Comparison of ENCODE assay signal across 18 mouse cellular contexts in the genomic region with DNA sequence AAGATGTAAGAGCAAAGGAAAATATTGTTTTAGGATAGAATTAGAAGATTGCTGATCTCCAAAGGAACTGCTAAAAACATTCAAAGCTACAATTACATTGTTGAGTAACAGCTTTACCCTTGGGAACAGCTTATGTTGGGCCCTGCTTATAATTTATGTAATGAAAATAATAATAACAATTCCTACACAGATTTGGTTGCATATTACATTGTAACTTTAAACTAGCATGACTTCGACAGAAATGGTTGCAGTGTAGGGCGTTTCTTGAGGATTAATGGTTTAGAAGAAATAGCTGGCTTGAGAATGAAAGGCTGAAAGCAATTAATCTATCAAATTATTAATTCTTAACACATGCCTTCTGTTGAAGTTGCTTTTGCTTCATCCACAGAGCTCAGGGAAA.
DNase-seq lines count a peak whose midpoint lies in the region; ATAC-seq and TF ChIP-seq lines count a peak whose summit lies in the region.
"Had no signal": no experiment of that assay in that cellular context is flagged by ENCODE, and none has a peak within 500 bp of the region (broad histone marks: within the 10 kb centered on the region; RNA-seq: fewer than 3 reads in every experiment).

No protein-coding gene starts in this region.

- H3K9ac ChIP-seq in hindbrain, embryonic 11.5 days (ENCODE audit: low read depth, low read length): no peak overlapping the region
- H3K9ac ChIP-seq in hindbrain, postnatal 0 days (replicated peaks; ENCODE audit: low read length): no peak overlapping the region
- H3K9ac ChIP-seq in lung, embryonic 14.5 days: no peak overlapping the region
- no peak overlapping the region for H3K9ac ChIP-seq in forebrain, embryonic 16.5 days (replicated peaks; ENCODE audit: low read depth, low read length)
- no peak overlapping the region for H3K9ac ChIP-seq in hindbrain, embryonic 16.5 days (ENCODE audit: low read depth, low read length)
- H3K9ac ChIP-seq: liver, embryonic 14.5 days had no signal

- no peaks in the 10 kb centered on the region for H3K27me3 ChIP-seq in hindbrain, embryonic 11.5 days (ENCODE audit: control insufficient read depth, insufficient read depth, low read length)
- no peaks in the 10 kb centered on the region for H3K27me3 ChIP-seq in hindbrain, postnatal 0 days (ENCODE audit: insufficient read depth, low read length)
- no peaks in the 10 kb centered on the region for H3K27me3 ChIP-seq in lung, embryonic 14.5 days (ENCODE audit: insufficient read depth, low read length)
- no peaks in the 10 kb centered on the region for H3K27me3 ChIP-seq in forebrain, embryonic 16.5 days (replicated peaks; ENCODE audit: control insufficient read depth, insufficient read depth, low read length)
- no peaks in the 10 kb centered on the region for H3K27me3 ChIP-seq in hindbrain, embryonic 16.5 days (replicated peaks; ENCODE audit: control insufficient read depth, insufficient read depth, low read length)

- no peak for DNase-seq in hindbrain, embryonic 11.5 days (ENCODE audit: low spot score)
- DNase-seq in hindbrain, postnatal 0 days (ENCODE audit: low spot score): no peak
- DNase-seq in lung, embryonic 14.5 days: no peak
- no peak for DNase-seq in lung, postnatal 25 days (ENCODE audit: low spot score)
- DNase-seq in adrenal gland, postnatal 25 days: no peak
- no peak for DNase-seq in ovary, adult 18-20 months (ENCODE audit: low spot score)
- DNase-seq: adrenal gland, postnatal 36 days; B cell, adult 2 months; cerebellum, adult 18-20 months; cerebellum, postnatal 36 days; gastrocnemius, adult 2 months; kidney, adult 18-20 months; right cerebral cortex, postnatal 4 days; thymus, postnatal 14 days had no signal

- no peaks in the 10 kb centered on the region for H3K9me3 ChIP-seq in hindbrain, embryonic 11.5 days (ENCODE audit: control insufficient read depth, low read length)
- H3K9me3 ChIP-seq in hindbrain, postnatal 0 days (ENCODE audit: low read length): no peaks in the 10 kb centered on the region
- no peaks in the 10 kb centered on the region for H3K9me3 ChIP-seq in lung, embryonic 14.5 days (ENCODE audit: low read depth, low read length)
- H3K9me3 ChIP-seq in forebrain, embryonic 16.5 days (ENCODE audit: control insufficient read depth, low read length): no peaks in the 10 kb centered on the region
- no peaks in the 10 kb centered on the region for H3K9me3 ChIP-seq in hindbrain, embryonic 16.5 days (ENCODE audit: control insufficient read depth, low read length)
- H3K9me3 ChIP-seq: heart, embryonic 10.5 days had no signal

- 0 out of 2 replicates have a peak overlapping the region, but pooled peaks have one; percentile 9 for H3K27ac ChIP-seq in hindbrain, embryonic 11.5 days (ENCODE audit: low read depth, low read length)
- no peak overlapping the region for H3K27ac ChIP-seq in hindbrain, postnatal 0 days
- peak overlapping the region; percentile 46; the same call in 1 of the 2 replicates for H3K27ac ChIP-seq in lung, embryonic 14.5 days (ENCODE audit: low read depth)
- peak overlapping the region; percentile 67; the same call in 1 of the 2 replicates for H3K27ac ChIP-seq in forebrain, embryonic 16.5 days (ENCODE audit: low read length)
- H3K27ac ChIP-seq in hindbrain, embryonic 16.5 days (ENCODE audit: low read depth, low read length): no peak overlapping the region
- H3K27ac ChIP-seq: gastrocnemius, adult 2 months; heart, embryonic 10.5 days; liver, embryonic 14.5 days had no signal

- ATAC-seq in hindbrain, embryonic 11.5 days (ENCODE audit: low FRiP score): peak; percentile 36; the same call in 1 of the 2 replicates
- ATAC-seq in hindbrain, postnatal 0 days: no peak
- ATAC-seq in lung, embryonic 14.5 days (ENCODE audit: insufficient read depth): no peak
- no peak for ATAC-seq in forebrain, embryonic 16.5 days
- ATAC-seq in hindbrain, embryonic 16.5 days: 0 out of 2 replicates have a peak, but pooled peaks have one; percentile 6

- H3K36me3 ChIP-seq in hindbrain, embryonic 11.5 days (ENCODE audit: control insufficient read depth, insufficient read depth, low read length): no peaks in the 10 kb centered on the region
- H3K36me3 ChIP-seq in hindbrain, postnatal 0 days (ENCODE audit: insufficient read depth, low read length): no peaks in the 10 kb centered on the region
- no peaks in the 10 kb centered on the region for H3K36me3 ChIP-seq in lung, embryonic 14.5 days (ENCODE audit: insufficient read depth)
- H3K36me3 ChIP-seq in forebrain, embryonic 16.5 days (ENCODE audit: control insufficient read depth, insufficient read depth): no peaks in the 10 kb centered on the region
- H3K36me3 ChIP-seq in hindbrain, embryonic 16.5 days (ENCODE audit: control insufficient read depth, insufficient read depth, low read length): no peaks in the 10 kb centered on the region
- H3K36me3 ChIP-seq: heart, embryonic 10.5 days had no signal

- WGBS in hindbrain, embryonic 11.5 days: 74% methylated on average over 2 of the region's 2 CpGs
- 31% methylated on average over 2 of the region's 2 CpGs for WGBS in hindbrain, postnatal 0 days
- WGBS in lung, embryonic 14.5 days: 46% methylated on average over 2 of the region's 2 CpGs
- 10% methylated on average over 2 of the region's 2 CpGs for WGBS in forebrain, embryonic 16.5 days
- 40% methylated on average over 2 of the region's 2 CpGs for WGBS in hindbrain, embryonic 16.5 days

- no peak overlapping the region for H3K4me2 ChIP-seq in hindbrain, embryonic 11.5 days (replicated peaks; ENCODE audit: low read depth, low read length)
- no peak overlapping the region for H3K4me2 ChIP-seq in hindbrain, postnatal 0 days (ENCODE audit: low read depth, low read length)
- no peak overlapping the region for H3K4me2 ChIP-seq in lung, embryonic 14.5 days
- peak overlapping the region; percentile 22 for H3K4me2 ChIP-seq in forebrain, embryonic 16.5 days (ENCODE audit: low read length)
- no peak overlapping the region for H3K4me2 ChIP-seq in hindbrain, embryonic 16.5 days (ENCODE audit: low read length)

- no peak overlapping the region for H3K4me3 ChIP-seq in hindbrain, embryonic 11.5 days (ENCODE audit: low read depth, low read length)
- no peak overlapping the region for H3K4me3 ChIP-seq in hindbrain, postnatal 0 days (ENCODE audit: low read length)
- H3K4me3 ChIP-seq in lung, embryonic 14.5 days (ENCODE audit: low read depth, low read length): no peak overlapping the region
- H3K4me3 ChIP-seq in forebrain, embryonic 16.5 days (replicated peaks; ENCODE audit: low read length): no peak overlapping the region
- H3K4me3 ChIP-seq in hindbrain, embryonic 16.5 days (ENCODE audit: low read length): no peak overlapping the region
- H3K4me3 ChIP-seq: gastrocnemius, adult 2 months; heart, embryonic 10.5 days had no signal

- no peaks in the 10 kb centered on the region for H3K4me1 ChIP-seq in hindbrain, embryonic 11.5 days (replicated peaks; ENCODE audit: control insufficient read depth, insufficient read depth, low read length)
- no peaks in the 10 kb centered on the region for H3K4me1 ChIP-seq in hindbrain, postnatal 0 days (ENCODE audit: insufficient read depth, low read length)
- no peaks in the 10 kb centered on the region for H3K4me1 ChIP-seq in lung, embryonic 14.5 days (ENCODE audit: insufficient read depth)
- H3K4me1 ChIP-seq in forebrain, embryonic 16.5 days (replicated peaks; ENCODE audit: control insufficient read depth, insufficient read depth, low read length): peaks cover 8% of the 10 kb centered on the region
- peaks cover 3% of the 10 kb centered on the region for H3K4me1 ChIP-seq in hindbrain, embryonic 16.5 days (ENCODE audit: control insufficient read depth, insufficient read depth, low read depth, low read length)
- H3K4me1 ChIP-seq: heart, embryonic 10.5 days had no signal

- TF ChIP-seq CTCF in hindbrain, postnatal 0 days (IDR thresholded peaks at IDR 0.05; ENCODE audit: low read depth): no peak
- TF ChIP-seq CTCF in lung, embryonic 14.5 days (IDR thresholded peaks at IDR 0.05; ENCODE audit: low read depth): no peak

Comparison
In these comparisons a context has a peak if more than half of its experiments do, and no peak if none do; other contexts are left out.
1. ATAC-seq: peak in hindbrain, embryonic 11.5 days (single experiment) and hindbrain, embryonic 16.5 days (single experiment); none in hindbrain, postnatal 0 days (single experiment), lung, embryonic 14.5 days (single experiment) and forebrain, embryonic 16.5 days (single experiment).
2. H3K27ac ChIP-seq: peak in hindbrain, embryonic 11.5 days (single experiment), lung, embryonic 14.5 days (single experiment) and forebrain, embryonic 16.5 days (single experiment); none in hindbrain, postnatal 0 days (single experiment) and hindbrain, embryonic 16.5 days (single experiment).